Mouse (Mus musculus) lung, embryonic 16.5 days (tissue): ENCODE results near the gene Rasgrf1. TPM values are rescaled to one million over a fixed set of nuclear protein-coding genes. Genes with fewer than 3 reads are reported as not detected.

ENCODE experiments used
- ATAC-seq: fragments of 200-750 bp; cut with Nextera tagmentation; 2 replicates; pipeline ENCODE4 v1.8.0; 2017; ENCODE audit warnings: low read depth, mild to moderate bottlenecking, moderate library complexity
- H3K27ac ChIP-seq: fragments of 300-500 bp; sonication (generic); 2 replicates; pipeline ENCODE4 v1.5.1; 2014; ENCODE audit warnings: mild to moderate bottlenecking, control low read depth, low read length
- H3K27me3 ChIP-seq: fragments of 300-500 bp; sonication (generic); 2 replicates; pipeline ENCODE4 v1.6.1; 2014; ENCODE audit warnings: low read depth, low read length, mixed read lengths; ENCODE audit not compliant: control insufficient read depth, insufficient read depth
- H3K36me3 ChIP-seq: fragments of 300-500 bp; sonication (generic); 2 replicates; pipeline ENCODE4 v1.6.1; 2014; ENCODE audit warnings: low read length; ENCODE audit not compliant: control insufficient read depth, insufficient read depth
- H3K4me1 ChIP-seq: fragments of 300-500 bp; sonication (generic); replicated peaks from 2 replicates; pipeline ENCODE4 v1.6.1; 2014; ENCODE audit warnings: low read length, mixed read lengths; ENCODE audit not compliant: control insufficient read depth, insufficient read depth
- H3K4me2 ChIP-seq: fragments of 300-500 bp; sonication (generic); 2 replicates; pipeline ENCODE4 v1.6.1; 2014; ENCODE audit warnings: low read depth, low read length, control low read depth
- H3K4me3 ChIP-seq: fragments of 300-500 bp; sonication (generic); 2 replicates; pipeline ENCODE4 v1.5.1; 2014; ENCODE audit warnings: mild to moderate bottlenecking, low read length, control low read depth
- H3K9ac ChIP-seq: fragments of 300-500 bp; sonication (generic); 2 replicates; pipeline ENCODE4 v1.6.1; 2014; ENCODE audit warnings: low read length, control low read depth
- H3K9me3 ChIP-seq: fragments of 300-500 bp; sonication (generic); 2 replicates; pipeline ENCODE4 v1.6.1; 2016; ENCODE audit warnings: low read length; ENCODE audit not compliant: control insufficient read depth
- WGBS: fragments of 180-500 bp; shearing (Covaris S2); extraction: QIAGEN DNeasy Blood & Tissue Kit; methylation state at CpG from one replicate; pipeline ENCODE4 v1.1.7; 2014; 5-methylcytosine and 5-hydroxymethylcytosine counted together
- polyA plus RNA-seq: library from polyadenylated mRNA; unstranded; fragments of >200 nt; fragmentation: Nextera tagmentation; extraction: Ambion mirVana; gene quantifications from 2 replicates; pipeline ENCODE4 v1.2.1, GENCODE M21; 2015

Gene Rasgrf1
- polyA plus RNA-seq, 1 experiment from 2014 or later: 0.79 TPM

- WGBS: 57% methylated on average over 7 of the region's 7 CpGs
- no peak overlapping the region for H3K4me3 ChIP-seq
- peaks cover 7% of the 10 kb centered on the region; the same call in 1 of the 2 replicates for H3K36me3 ChIP-seq
- no peaks in the 10 kb centered on the region for H3K9me3 ChIP-seq
- peaks cover 3% of the 10 kb centered on the region; the same call in 1 of the 2 replicates for H3K4me1 ChIP-seq
- no peak for ATAC-seq
- no peak overlapping the region for H3K9ac ChIP-seq
- no peaks in the 10 kb centered on the region for H3K27me3 ChIP-seq
- H3K27ac ChIP-seq: no peak overlapping the region; the same call in 1 of the 2 replicates
- H3K4me2 ChIP-seq: no peak overlapping the region
These were observed 160.5 kb downstream of the Rasgrf1 start for GRCm38 (mm10) chr9:90070174-90070573.

GRCm38 (mm10) chr9:90075336-90075735, 165.6 kb downstream of the Rasgrf1 start:
- Histone ChIP-seq H3K4me2 (no peak overlapping the region), H3K27ac (no peak overlapping the region), H3K4me3 (no peak overlapping the region), H3K4me1 (no peaks in the 10 kb centered on the region), H3K9ac (no peak overlapping the region), H3K9me3 (no peaks in the 10 kb centered on the region), H3K27me3 (no peaks in the 10 kb centered on the region), H3K36me3 (peaks cover 7% of the 10 kb centered on the region; the same call in 1 of the 2 replicates)
- ATAC-seq: no peak
- WGBS: 61% methylated on average over 4 of the region's 4 CpGs

GRCm38 (mm10) chr9:90076131-90076530, 166.4 kb downstream of the Rasgrf1 start:
- WGBS: 86% methylated on average over 5 of the region's 5 CpGs
- H3K9me3 ChIP-seq: no peaks in the 10 kb centered on the region

More at GRCm38 (mm10) chr9:90076131-90076530, 166.4 kb downstream of the Rasgrf1 start:
- Histone ChIP-seq H3K27ac (no peak overlapping the region), H3K4me2 (no peak overlapping the region), H3K4me3 (no peak overlapping the region), H3K36me3 (peaks cover 7% of the 10 kb centered on the region; the same call in 1 of the 2 replicates), H3K4me1 (no peaks in the 10 kb centered on the region), H3K9ac (no peak overlapping the region), H3K27me3 (no peaks in the 10 kb centered on the region)
- ATAC-seq: no peak

Other genes with a start within 250 kb of the Rasgrf1 start
- 103 and 114 TPM in 2 replicates for gene Tmed3, start 204.8 kb upstream of the Rasgrf1 start, polyA plus RNA-seq
- not detected in 2 replicates for gene Ankrd34c, start 171.4 kb upstream of the Rasgrf1 start, polyA plus RNA-seq
- 831 and 1,077 TPM in 2 replicates for gene Ctsh, start 144.2 kb downstream of the Rasgrf1 start, polyA plus RNA-seq
- 400 and 424 TPM in 2 replicates for gene Morf4l1, start 204.9 kb downstream of the Rasgrf1 start, polyA plus RNA-seq